Mouse (Mus musculus): ENCODE results near the gene Depdc1b. TPM values are rescaled to one million over a fixed set of nuclear protein-coding genes. Genes with fewer than 3 reads are reported as not detected.

Depdc1b gene
- total RNA-seq, 1 experiment from 2014 or later, result 41.4 TPM

GRCm38 (mm10) chr13:108428809-108429208, 112.7 kb downstream of the Depdc1b start:
- ATAC-seq (replicated peaks; ENCODE audit: low read depth, poor library complexity, severe bottlenecking), result no peak

GRCm38 (mm10) chr13:108429623-108430022, 113.5 kb downstream of the Depdc1b start:
- ATAC-seq (replicated peaks; ENCODE audit: low read depth, poor library complexity, severe bottlenecking), result no peak

- no peak for ATAC-seq (replicated peaks; ENCODE audit: low read depth, poor library complexity, severe bottlenecking)
These were observed 115.6 kb downstream of the Depdc1b start for GRCm38 (mm10) chr13:108431776-108432175.

DNA sequence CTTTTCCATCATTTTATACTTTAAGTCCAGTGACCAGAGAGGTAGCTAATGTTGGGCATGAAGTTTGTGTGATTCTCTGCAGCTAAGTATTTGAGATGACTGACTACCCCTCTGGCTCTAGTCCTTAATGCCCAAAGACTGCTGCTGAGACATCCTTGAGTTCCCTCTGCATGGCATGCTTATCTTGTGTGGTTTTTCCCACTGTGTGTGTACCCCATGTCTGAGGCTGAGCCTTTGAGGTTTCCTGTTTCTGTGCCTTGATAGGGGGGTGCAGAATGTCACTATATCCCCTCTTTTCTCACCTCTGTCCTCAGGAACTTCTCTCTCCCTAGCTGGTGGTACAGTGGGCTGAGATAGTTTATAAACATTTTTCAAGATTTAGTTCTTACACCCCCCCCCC, 119.6 kb downstream of the Depdc1b start:
- peak; percentile 93 for ATAC-seq (replicated peaks; ENCODE audit: low read depth, poor library complexity, severe bottlenecking)

- ATAC-seq (replicated peaks; ENCODE audit: low read depth, poor library complexity, severe bottlenecking), result no peak
These were observed 121.3 kb downstream of the Depdc1b start for GRCm38 (mm10) chr13:108437424-108437823.

GRCm38 (mm10) chr13:108439012-108439411, 122.9 kb downstream of the Depdc1b start:
- no peak for ATAC-seq (replicated peaks; ENCODE audit: low read depth, poor library complexity, severe bottlenecking)

- ATAC-seq (replicated peaks; ENCODE audit: low read depth, poor library complexity, severe bottlenecking), result no peak
These were observed 132.3 kb downstream of the Depdc1b start for GRCm38 (mm10) chr13:108448348-108448931.

- ATAC-seq (replicated peaks; ENCODE audit: low read depth, poor library complexity, severe bottlenecking), result peak; percentile 89
These were observed 133.3 kb downstream of the Depdc1b start, which contains the start of gene Pde4d for GRCm38 (mm10) chr13:108449116-108450097. Pde4d (plus strand) TSS chr13:108449948.

DNA sequence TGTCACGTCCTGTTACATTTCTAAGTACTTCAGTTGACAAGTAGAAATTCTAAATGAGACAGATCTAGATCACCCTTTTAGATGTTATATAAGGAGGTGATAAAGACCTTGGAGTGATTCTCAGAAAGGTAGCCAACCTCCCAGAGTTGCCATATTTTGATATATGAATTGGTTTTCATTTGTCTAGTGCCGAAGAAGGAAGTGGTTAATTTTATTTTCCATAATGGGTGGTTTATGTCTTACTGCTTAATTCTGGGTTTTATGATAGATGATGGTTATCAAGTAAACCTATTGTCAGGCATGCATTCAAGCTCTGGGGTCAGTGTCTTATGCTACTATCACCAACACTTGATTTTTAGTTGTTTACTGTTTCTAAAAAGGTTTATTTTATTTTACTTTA, 135.0 kb downstream of the Depdc1b start:
- no peak for ATAC-seq (replicated peaks; ENCODE audit: low read depth, poor library complexity, severe bottlenecking)

DNA sequence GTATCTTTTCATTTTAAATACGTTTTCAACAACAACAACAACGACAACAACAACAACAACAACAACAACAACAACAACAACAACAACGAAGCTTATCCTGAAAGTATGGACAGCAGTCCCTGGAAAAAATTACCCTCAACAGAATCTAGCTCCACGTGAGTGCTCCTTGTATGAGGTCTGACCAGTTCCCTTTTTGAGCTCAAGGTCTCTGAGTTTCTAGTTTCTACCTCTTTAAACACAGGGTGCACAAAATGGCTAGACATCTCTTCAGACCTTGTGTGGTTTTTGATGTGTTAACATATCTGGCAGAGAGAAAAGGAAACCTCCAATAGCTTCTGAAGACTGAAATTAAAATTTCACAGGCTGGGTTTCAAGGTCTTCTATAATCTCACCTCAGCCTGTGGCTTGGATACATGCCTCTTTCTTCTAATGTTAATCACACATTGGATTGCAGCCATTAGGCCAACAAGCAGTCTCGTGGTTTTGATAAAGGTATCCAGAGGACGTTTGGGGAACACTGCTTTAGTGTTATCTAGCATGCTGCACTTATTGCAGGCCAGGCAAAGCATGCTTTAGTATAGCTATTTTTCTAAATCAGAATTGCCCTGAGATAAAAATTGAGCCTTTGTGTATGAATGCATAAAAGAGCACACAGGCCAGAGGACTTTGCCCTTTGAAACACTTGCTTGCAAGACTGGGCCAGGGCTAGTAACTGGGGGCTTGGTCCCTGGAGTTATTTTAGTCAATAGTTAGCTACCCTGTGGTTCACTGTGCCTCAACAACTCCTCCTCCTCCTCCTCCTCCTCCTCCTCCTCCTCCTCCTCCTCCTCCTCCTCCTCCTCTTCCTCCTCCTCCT, 137.2 kb downstream of the Depdc1b start:
- peak; percentile 62 for ATAC-seq (replicated peaks; ENCODE audit: low read depth, poor library complexity, severe bottlenecking)

Other genes starting within 250 kb of the Depdc1b start
- gene Ndufaf2, start 157.7 kb upstream of the Depdc1b start, total RNA-seq (2017), result 56.9 and 98.3 TPM in 2 replicates
- gene Ercc8, start 157.6 kb upstream of the Depdc1b start, total RNA-seq (2017), result 13.0 and 19.3 TPM in 2 replicates
- 0.05 and 3.7 TPM in 2 replicates for gene Elovl7, start 101.9 kb upstream of the Depdc1b start, total RNA-seq (2017)
- gene Pde4d, start 133.6 kb downstream of the Depdc1b start, total RNA-seq (2017), result 31.6 and 35.8 TPM in 2 replicates

Data from common myeloid progenitor, adult 5-6 weeks (primary cell).